In the genomic region with DNA sequence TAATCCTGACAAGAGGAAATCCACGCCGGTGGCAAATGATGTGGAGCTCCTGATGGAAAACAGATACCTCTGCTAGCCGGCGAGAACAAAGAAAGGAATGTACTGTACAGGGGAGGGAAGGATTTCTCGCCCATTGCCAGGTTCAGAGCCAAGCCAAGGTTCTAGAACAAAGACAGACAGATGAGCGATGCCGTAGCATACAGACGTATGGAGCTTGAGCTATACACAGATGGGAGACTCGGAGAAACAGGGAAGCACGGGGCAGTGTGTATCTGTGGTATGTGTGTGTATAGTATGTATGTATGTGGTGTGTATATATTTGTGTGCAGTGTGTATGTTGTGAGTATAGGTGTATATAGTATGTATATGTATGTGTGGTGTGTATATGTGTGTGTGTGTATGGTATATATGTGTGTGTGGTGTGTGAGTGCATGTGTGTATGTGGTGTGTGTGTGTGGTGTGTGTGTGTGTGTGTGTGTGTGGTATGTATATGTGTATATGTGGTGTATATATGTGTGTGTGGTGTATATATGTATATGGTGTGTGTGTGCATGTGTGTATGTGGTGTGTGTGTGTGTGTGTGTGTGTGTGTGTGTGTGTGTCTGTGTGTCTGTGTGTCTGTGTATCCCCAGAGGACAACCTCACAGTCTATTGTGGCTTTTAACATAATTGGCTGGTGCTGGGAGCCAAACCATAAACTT, we compare ENCODE assay signal across 17 mouse cellular contexts.
A peak's percentile ranks its signal among the peaks of the same experiment; 100 is the strongest.
DNase-seq lines count a peak whose midpoint lies in the region; ATAC-seq and TF ChIP-seq lines count a peak whose summit lies in the region.
"Had no signal": no experiment of that assay in that cellular context is flagged by ENCODE, and none has a peak within 500 bp of the region (broad histone marks: within the 10 kb centered on the region; RNA-seq: fewer than 3 reads in every experiment).

No protein-coding gene starts in this region.

- peak; percentile 69; the same call in 1 of the 2 replicates for ATAC-seq in hindbrain, embryonic 15.5 days (ENCODE audit: low FRiP score, low read depth)
- ATAC-seq in hindbrain, embryonic 11.5 days (ENCODE audit: low FRiP score) = no peak
- 0 out of 2 replicates have a peak, but pooled peaks have one; percentile 56 for ATAC-seq in intestine, embryonic 15.5 days

- no peaks in the 10 kb centered on the region for H3K27me3 ChIP-seq in hindbrain, embryonic 15.5 days
- no peaks in the 10 kb centered on the region for H3K27me3 ChIP-seq in hindbrain, embryonic 11.5 days (ENCODE audit: control insufficient read depth, insufficient read depth, low read length)
- H3K27me3 ChIP-seq in embryonic facial prominence, embryonic 10.5 days (replicated peaks; ENCODE audit: low read depth, poor library complexity, severe bottlenecking) = no peaks in the 10 kb centered on the region
- H3K27me3 ChIP-seq in intestine, embryonic 15.5 days (replicated peaks) = no peaks in the 10 kb centered on the region
- no peaks in the 10 kb centered on the region for H3K27me3 ChIP-seq in thymus, adult 2 months (ENCODE audit: control insufficient read depth, insufficient read depth, low read length)
- H3K27me3 ChIP-seq: neural tube, embryonic 15.5 days had no signal

- 0 out of 2 replicates have a peak overlapping the region, but pooled peaks have one; percentile 0 for H3K4me2 ChIP-seq in hindbrain, embryonic 15.5 days
- no peak overlapping the region for H3K4me2 ChIP-seq in hindbrain, embryonic 11.5 days (replicated peaks; ENCODE audit: low read depth, low read length)
- H3K4me2 ChIP-seq in intestine, embryonic 15.5 days (replicated peaks) = no peak overlapping the region
- H3K4me2 ChIP-seq: hindbrain, embryonic 14.5 days; neural tube, embryonic 15.5 days had no signal

- no peak overlapping the region for H3K9ac ChIP-seq in hindbrain, embryonic 15.5 days
- H3K9ac ChIP-seq in hindbrain, embryonic 11.5 days (ENCODE audit: low read depth, low read length) = no peak overlapping the region
- no peak overlapping the region for H3K9ac ChIP-seq in intestine, embryonic 15.5 days
- H3K9ac ChIP-seq: hindbrain, embryonic 14.5 days; neural tube, embryonic 15.5 days had no signal

- 61% methylated on average over 10 of the region's 10 CpGs for whole genome bisulfite sequencing in hindbrain, embryonic 15.5 days
- WGBS in hindbrain, embryonic 11.5 days = 77% methylated on average over 10 of the region's 10 CpGs
- 69% methylated on average over 10 of the region's 10 CpGs for WGBS in embryonic facial prominence, embryonic 10.5 days
- WGBS in intestine, embryonic 15.5 days = 40% methylated on average over 10 of the region's 10 CpGs
- WGBS in thymus, adult 2 months = 91% methylated on average over 10 of the region's 10 CpGs

- no peak for TF ChIP-seq POLR2A in thymus, adult 2 months (IDR thresholded peaks at IDR 0.05; ENCODE audit: control insufficient read depth, extremely low read depth, insufficient read depth, low read length, poor library complexity)

- peak; percentile 38 for DNase-seq in embryo, embryonic 11 days
- DNase-seq in embryo, embryonic 10.5 days (ENCODE audit: low spot score) = no peak
- no peak for DNase-seq in hindbrain, embryonic 11.5 days (ENCODE audit: low spot score)
- peak; percentile 29 for DNase-seq in embryonic facial prominence, embryonic 10.5 days (ENCODE audit: low spot score)
- no peak for DNase-seq in retina, embryonic 14.5 days (ENCODE audit: low spot score)
- DNase-seq in thymus, adult 2 months = no peak
- DNase-seq: adrenal gland, adult 2 months; cerebellum, postnatal 25 days; gastrocnemius, postnatal 10 days; layer of hippocampus, adult 9-11 months; lung, postnatal 14 days; thymus, postnatal 14 days had no signal

- no peaks in the 10 kb centered on the region for H3K4me1 ChIP-seq in hindbrain, embryonic 15.5 days (replicated peaks)
- no peaks in the 10 kb centered on the region; the same call in 1 of the 2 replicates for H3K4me1 ChIP-seq in hindbrain, embryonic 11.5 days (replicated peaks; ENCODE audit: control insufficient read depth, insufficient read depth, low read length)
- peaks cover 11% of the 10 kb centered on the region; the same call in 1 of the 2 replicates for H3K4me1 ChIP-seq in embryonic facial prominence, embryonic 10.5 days
- H3K4me1 ChIP-seq in intestine, embryonic 15.5 days (replicated peaks) = peaks cover 7% of the 10 kb centered on the region
- H3K4me1 ChIP-seq in thymus, adult 2 months (replicated peaks; ENCODE audit: control insufficient read depth, insufficient read depth, low read length) = 0 out of 2 replicates have a peak, but pooled peaks cover 2% of the 10 kb centered on the region
- H3K4me1 ChIP-seq: neural tube, embryonic 15.5 days had no signal

- no peaks in the 10 kb centered on the region for H3K9me3 ChIP-seq in hindbrain, embryonic 15.5 days
- H3K9me3 ChIP-seq in hindbrain, embryonic 11.5 days (ENCODE audit: control insufficient read depth, low read length) = no peaks in the 10 kb centered on the region
- no peaks in the 10 kb centered on the region for H3K9me3 ChIP-seq in embryonic facial prominence, embryonic 10.5 days
- H3K9me3 ChIP-seq in intestine, embryonic 15.5 days = no peaks in the 10 kb centered on the region

- no peaks in the 10 kb centered on the region for H3K36me3 ChIP-seq in hindbrain, embryonic 15.5 days
- no peaks in the 10 kb centered on the region for H3K36me3 ChIP-seq in hindbrain, embryonic 11.5 days (ENCODE audit: control insufficient read depth, insufficient read depth, low read length)
- H3K36me3 ChIP-seq in embryonic facial prominence, embryonic 10.5 days (replicated peaks) = no peaks in the 10 kb centered on the region
- no peaks in the 10 kb centered on the region for H3K36me3 ChIP-seq in intestine, embryonic 15.5 days
- no peaks in the 10 kb centered on the region for H3K36me3 ChIP-seq in thymus, adult 2 months (ENCODE audit: control insufficient read depth, insufficient read depth, low read length)
- H3K36me3 ChIP-seq: neural tube, embryonic 15.5 days had no signal

- no peak for TF ChIP-seq CTCF in thymus, adult 2 months (IDR thresholded peaks at IDR 0.05; ENCODE audit: borderline replicate concordance, control insufficient read depth, extremely low read depth, insufficient read depth, low read length, poor library complexity)

- no peak overlapping the region for H3K4me3 ChIP-seq in hindbrain, embryonic 15.5 days
- H3K4me3 ChIP-seq in hindbrain, embryonic 11.5 days (ENCODE audit: low read depth, low read length) = no peak overlapping the region
- no peak overlapping the region for H3K4me3 ChIP-seq in embryonic facial prominence, embryonic 10.5 days
- H3K4me3 ChIP-seq in intestine, embryonic 15.5 days (replicated peaks) = no peak overlapping the region
- no peak overlapping the region for H3K4me3 ChIP-seq in thymus, adult 2 months (ENCODE audit: control insufficient read depth, insufficient read depth, low read length)
- H3K4me3 ChIP-seq: neural tube, embryonic 15.5 days had no signal

- no peak overlapping the region for H3K27ac ChIP-seq in hindbrain, embryonic 15.5 days (replicated peaks)
- no peak overlapping the region for H3K27ac ChIP-seq in hindbrain, embryonic 11.5 days (ENCODE audit: low read depth, low read length)
- peak overlapping the region; percentile 40; the same call in 1 of the 2 replicates for H3K27ac ChIP-seq in embryonic facial prominence, embryonic 10.5 days (replicated peaks)
- H3K27ac ChIP-seq in intestine, embryonic 15.5 days = no peak overlapping the region
- H3K27ac ChIP-seq in thymus, adult 2 months (ENCODE audit: control insufficient read depth, insufficient read depth, low read length) = no peak overlapping the region
- H3K27ac ChIP-seq: hindbrain, embryonic 14.5 days; kidney, postnatal 0 days; neural tube, embryonic 15.5 days had no signal

Comparison
In these comparisons a context has a peak if more than half of its experiments do, and no peak if none do; other contexts are left out.
1. DNase-seq: peak in embryo, embryonic 11 days (single experiment) and embryonic facial prominence, embryonic 10.5 days (single experiment); none in embryo, embryonic 10.5 days (single experiment), hindbrain, embryonic 11.5 days (single experiment), retina, embryonic 14.5 days (single experiment) and thymus, adult 2 months (single experiment).